Mouse (Mus musculus): Measurements from ENCODE around the gene Adam1a.

- peak; percentile 73 for TF ChIP-seq CTCF (IDR thresholded peaks at IDR 0.05; ENCODE audit: extremely low read depth, insufficient read length, insufficient replicate concordance, low read depth, low read length)
- no peak for TF ChIP-seq POLR2A (IDR thresholded peaks at IDR 0.05; ENCODE audit: low read depth, low read length)
These were observed 38.7 kb upstream of the Adam1a start for GRCm38 (mm10) chr5:121583765-121584501.
